Mouse (Mus musculus): ENCODE measurements around the gene C2cd4a. TPM values are rescaled to one million over a fixed set of nuclear protein-coding genes. Genes with fewer than 3 reads are reported as not detected.

The C2cd4a gene
- polyA plus RNA-seq, 1 experiment from 2014 or later: 2.8 TPM

DNA sequence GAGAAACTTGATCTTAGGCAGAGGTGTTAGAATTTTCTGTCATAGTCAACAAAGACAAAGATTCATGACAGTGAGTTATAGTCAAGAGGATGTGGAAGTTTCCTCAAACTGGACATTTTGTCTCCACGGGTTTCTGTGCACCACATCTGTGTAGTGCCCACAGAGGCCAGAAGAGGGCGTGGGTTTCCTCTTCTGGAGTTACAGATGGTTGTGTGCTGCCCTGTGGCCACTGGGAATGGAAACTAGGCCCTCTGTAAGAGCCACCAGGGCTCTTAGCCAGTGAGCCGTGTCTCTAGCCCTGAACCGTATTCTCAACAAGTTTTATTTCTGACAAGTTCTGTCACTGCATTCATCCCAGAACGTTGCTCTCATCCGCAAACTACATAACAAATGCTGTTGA lies 21.6 kb downstream of the C2cd4a start:
- Histone ChIP-seq H3K36me3 (ENCODE audit: control insufficient read depth, insufficient read depth, low read length) (no peaks in the 10 kb centered on the region), H3K4me2 (replicated peaks; ENCODE audit: low read depth) (no peak overlapping the region), H3K4me1 (replicated peaks; ENCODE audit: control insufficient read depth, insufficient read depth) (no peaks in the 10 kb centered on the region), H3K9ac (ENCODE audit: low read length) (no peak overlapping the region), H3K27me3 (ENCODE audit: control insufficient read depth, insufficient read depth, low read length) (no peaks in the 10 kb centered on the region), H3K27ac (replicated peaks) (no peak overlapping the region), H3K4me3 (ENCODE audit: low read depth, low read length) (no peak overlapping the region), H3K9me3 (ENCODE audit: control insufficient read depth, low read length) (no peaks in the 10 kb centered on the region)
- DNase-seq (ENCODE audit: low spot score) (no peak), ATAC-seq (ENCODE audit: low FRiP score, low TSS enrichment) (no peak)
- TF ChIP-seq CTCF (IDR thresholded peaks at IDR 0.05; ENCODE audit: low read depth): peak; percentile 30; the same call in 1 of the 2 replicates
- TF ChIP-seq EP300 (optimal IDR thresholded peaks at IDR 0.05): no peak
- 54% methylated on average over 6 of the region's 6 CpGs for WGBS

DNA sequence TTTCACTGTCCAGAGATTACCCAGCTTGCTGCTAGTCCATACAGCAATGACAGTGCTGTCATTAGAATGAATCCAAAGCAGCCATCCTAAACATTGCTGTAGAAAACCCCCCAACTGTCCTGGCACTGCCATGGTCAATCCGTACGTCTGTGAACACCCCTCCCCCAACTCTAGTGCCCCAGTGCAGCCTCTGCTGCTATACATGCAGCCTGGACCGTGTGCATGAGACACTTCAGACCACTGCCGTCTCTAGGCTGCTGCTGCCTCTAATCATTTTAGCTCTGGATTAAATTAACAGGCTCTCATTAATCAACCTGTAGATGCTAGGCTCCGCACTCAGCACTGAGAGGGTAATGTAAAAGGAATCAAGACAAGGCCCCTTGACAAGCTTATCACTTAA lies 25.1 kb downstream of the C2cd4a start:
- no peak for ATAC-seq (ENCODE audit: low FRiP score, low TSS enrichment)
- Histone ChIP-seq H3K27me3 (ENCODE audit: control insufficient read depth, insufficient read depth, low read length) (no peaks in the 10 kb centered on the region), H3K4me1 (replicated peaks; ENCODE audit: control insufficient read depth, insufficient read depth) (no peaks in the 10 kb centered on the region), H3K4me2 (replicated peaks; ENCODE audit: low read depth) (no peak overlapping the region), H3K9ac (ENCODE audit: low read length) (no peak overlapping the region), H3K9me3 (ENCODE audit: control insufficient read depth, low read length) (no peaks in the 10 kb centered on the region), H3K36me3 (ENCODE audit: control insufficient read depth, insufficient read depth, low read length) (no peaks in the 10 kb centered on the region), H3K4me3 (ENCODE audit: low read depth, low read length) (no peak overlapping the region), H3K27ac (replicated peaks) (no peak overlapping the region)
- TF ChIP-seq CTCF (IDR thresholded peaks at IDR 0.05; ENCODE audit: low read depth) (no peak), EP300 (optimal IDR thresholded peaks at IDR 0.05) (no peak)
- DNase-seq (ENCODE audit: low spot score): no peak
- 41% methylated on average over 5 of the region's 5 CpGs for WGBS

DNA sequence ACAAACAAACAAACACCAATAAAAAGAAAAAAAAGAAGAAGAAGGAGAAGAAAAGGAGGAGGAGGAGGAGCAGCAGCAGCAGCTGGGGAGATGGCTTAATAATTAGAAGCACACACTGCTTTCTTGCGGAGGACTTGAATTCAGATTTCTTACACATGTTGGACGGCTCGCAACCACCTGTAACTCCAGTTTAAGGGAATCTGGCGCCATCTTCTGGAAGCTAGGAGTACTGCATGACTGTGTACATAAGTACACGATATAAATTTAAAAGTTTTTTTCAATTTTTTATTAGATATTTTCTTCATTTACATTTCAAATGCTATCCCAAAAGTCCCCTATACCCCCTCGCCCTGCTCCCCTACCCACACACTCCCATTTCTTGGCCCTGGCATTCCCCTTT lies 29.9 kb downstream of the C2cd4a start:
- no peaks in the 10 kb centered on the region for H3K4me1 ChIP-seq (replicated peaks; ENCODE audit: control insufficient read depth, insufficient read depth)
- H3K9me3 ChIP-seq (ENCODE audit: control insufficient read depth, low read length): no peaks in the 10 kb centered on the region
- no peaks in the 10 kb centered on the region for H3K36me3 ChIP-seq (ENCODE audit: control insufficient read depth, insufficient read depth, low read length)
- no peak overlapping the region for H3K4me2 ChIP-seq (replicated peaks; ENCODE audit: low read depth)
- DNase-seq (ENCODE audit: low spot score) (peak; percentile 64), ATAC-seq (ENCODE audit: low FRiP score, low TSS enrichment) (no peak)
- no peak overlapping the region for H3K27ac ChIP-seq (replicated peaks)
- WGBS: 28% methylated on average over 6 of the region's 6 CpGs
- no peak overlapping the region for H3K9ac ChIP-seq (ENCODE audit: low read length)
- no peak for TF ChIP-seq EP300 (optimal IDR thresholded peaks at IDR 0.05)
- TF ChIP-seq CTCF (IDR thresholded peaks at IDR 0.05; ENCODE audit: low read depth): peak; percentile 79
- no peak overlapping the region for H3K4me3 ChIP-seq (ENCODE audit: low read depth, low read length)
- no peaks in the 10 kb centered on the region for H3K27me3 ChIP-seq (ENCODE audit: control insufficient read depth, insufficient read depth, low read length)

DNA sequence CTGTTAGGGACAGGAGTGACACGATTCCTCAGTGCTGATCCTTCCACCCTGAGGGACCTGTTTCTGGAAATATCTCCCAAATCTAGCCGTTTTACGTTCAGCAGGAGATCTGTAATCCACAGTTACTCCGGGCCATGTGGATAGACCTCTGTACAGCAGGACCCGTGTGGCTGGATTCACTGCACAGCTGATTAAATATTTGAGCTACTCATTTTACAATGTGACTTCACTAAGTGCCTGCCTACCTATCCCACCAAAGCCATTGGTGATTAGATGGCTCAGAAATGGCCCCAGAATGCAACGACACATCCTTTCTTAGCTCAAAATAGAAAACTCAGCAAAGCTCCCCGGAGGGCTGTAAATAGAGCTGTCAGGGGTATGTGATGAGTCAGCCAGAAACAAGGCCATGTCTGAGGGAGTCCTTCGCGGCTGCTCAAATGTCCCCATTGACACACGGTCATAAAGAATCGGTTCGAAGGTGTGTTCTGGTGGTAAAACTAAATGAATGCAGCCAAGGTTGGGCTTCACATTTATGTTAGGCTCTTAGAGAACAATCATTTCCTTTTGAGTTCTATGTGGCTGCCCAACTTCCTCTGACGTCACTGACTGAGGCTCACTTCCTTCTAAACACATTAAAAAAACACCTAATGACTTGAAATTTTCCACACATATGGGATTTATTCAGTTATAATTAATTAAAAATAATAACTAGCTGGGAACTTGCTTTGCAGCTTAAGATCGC lies 32.9 kb downstream of the C2cd4a start:
- H3K4me2 ChIP-seq (replicated peaks; ENCODE audit: low read depth): no peak overlapping the region
- WGBS: 45% methylated on average over 14 of the region's 14 CpGs
- no peak overlapping the region for H3K9ac ChIP-seq (ENCODE audit: low read length)
- H3K4me3 ChIP-seq (ENCODE audit: low read depth, low read length): no peak overlapping the region
- no peak overlapping the region for H3K27ac ChIP-seq (replicated peaks)
- DNase-seq (ENCODE audit: low spot score) (no peak), ATAC-seq (ENCODE audit: low FRiP score, low TSS enrichment) (no peak)
- no peak for TF ChIP-seq EP300 (optimal IDR thresholded peaks at IDR 0.05)
- TF ChIP-seq CTCF (IDR thresholded peaks at IDR 0.05; ENCODE audit: low read depth): no peak
- no peaks in the 10 kb centered on the region for H3K27me3 ChIP-seq (ENCODE audit: control insufficient read depth, insufficient read depth, low read length)
- no peaks in the 10 kb centered on the region for H3K4me1 ChIP-seq (replicated peaks; ENCODE audit: control insufficient read depth, insufficient read depth)
- H3K9me3 ChIP-seq (ENCODE audit: control insufficient read depth, low read length): no peaks in the 10 kb centered on the region
- H3K36me3 ChIP-seq (ENCODE audit: control insufficient read depth, insufficient read depth, low read length): no peaks in the 10 kb centered on the region

DNA sequence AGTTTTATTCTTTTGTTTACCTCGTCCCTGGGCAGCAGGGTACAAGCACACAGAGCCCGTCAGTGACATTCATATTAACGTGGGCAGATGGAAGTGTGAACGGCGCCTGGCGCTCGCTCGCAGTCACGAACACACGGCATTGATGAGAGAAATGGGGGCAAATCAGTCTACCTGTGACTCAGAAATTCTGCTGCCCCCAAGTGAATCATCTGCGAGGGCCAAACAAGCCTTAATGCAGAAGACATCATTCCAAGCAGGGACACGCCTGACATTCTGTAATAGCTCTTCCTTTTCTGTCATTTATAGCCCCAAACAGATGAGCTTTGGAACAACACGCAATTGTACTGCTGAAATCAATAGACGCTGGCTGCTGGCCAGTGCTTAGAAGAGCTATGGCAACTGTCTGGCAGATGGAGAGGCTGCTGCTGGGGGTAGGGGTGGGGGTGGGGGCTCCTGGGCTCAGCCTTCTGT lies 36.9 kb downstream of the C2cd4a start:
- no peak overlapping the region for H3K27ac ChIP-seq (replicated peaks)
- ATAC-seq (ENCODE audit: low FRiP score, low TSS enrichment): no peak
- TF ChIP-seq CTCF (IDR thresholded peaks at IDR 0.05; ENCODE audit: low read depth) (no peak), EP300 (optimal IDR thresholded peaks at IDR 0.05) (no peak)
- no peaks in the 10 kb centered on the region for H3K4me1 ChIP-seq (replicated peaks; ENCODE audit: control insufficient read depth, insufficient read depth)
- no peak for DNase-seq (ENCODE audit: low spot score)
- WGBS: 55% methylated on average over 14 of the region's 14 CpGs
- no peaks in the 10 kb centered on the region for H3K36me3 ChIP-seq (ENCODE audit: control insufficient read depth, insufficient read depth, low read length)
- H3K4me3 ChIP-seq (ENCODE audit: low read depth, low read length): no peak overlapping the region
- H3K9ac ChIP-seq (ENCODE audit: low read length): no peak overlapping the region
- H3K4me2 ChIP-seq (replicated peaks; ENCODE audit: low read depth): no peak overlapping the region
- no peaks in the 10 kb centered on the region for H3K27me3 ChIP-seq (ENCODE audit: control insufficient read depth, insufficient read depth, low read length)
- no peaks in the 10 kb centered on the region for H3K9me3 ChIP-seq (ENCODE audit: control insufficient read depth, low read length)

DNA sequence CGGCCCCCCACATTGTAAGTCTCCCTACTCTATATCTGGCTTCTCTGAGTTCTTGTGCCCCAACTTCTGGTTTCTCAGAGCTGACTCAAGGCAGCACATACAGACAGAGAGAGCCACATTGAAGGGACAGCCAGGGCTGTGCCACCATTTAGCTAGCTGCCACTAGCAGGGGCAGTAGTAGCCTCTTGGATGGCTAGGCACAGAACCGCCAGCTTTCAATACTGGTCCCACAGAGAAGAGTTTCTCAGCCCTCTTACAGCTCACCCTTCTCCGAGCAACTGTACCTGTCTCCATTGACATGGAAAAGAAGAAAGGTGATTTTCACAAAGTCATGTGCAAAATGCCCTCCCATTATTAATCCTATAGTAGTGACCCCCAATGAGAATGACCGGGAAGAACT lies 37.5 kb downstream of the C2cd4a start:
- Histone ChIP-seq H3K4me3 (ENCODE audit: low read depth, low read length) (no peak overlapping the region), H3K27me3 (ENCODE audit: control insufficient read depth, insufficient read depth, low read length) (no peaks in the 10 kb centered on the region), H3K4me2 (replicated peaks; ENCODE audit: low read depth) (no peak overlapping the region), H3K4me1 (replicated peaks; ENCODE audit: control insufficient read depth, insufficient read depth) (no peaks in the 10 kb centered on the region), H3K27ac (replicated peaks) (no peak overlapping the region), H3K9me3 (ENCODE audit: control insufficient read depth, low read length) (no peaks in the 10 kb centered on the region), H3K9ac (ENCODE audit: low read length) (no peak overlapping the region), H3K36me3 (ENCODE audit: control insufficient read depth, insufficient read depth, low read length) (no peaks in the 10 kb centered on the region)
- DNase-seq (ENCODE audit: low spot score) (no peak), ATAC-seq (ENCODE audit: low FRiP score, low TSS enrichment) (no peak)
- WGBS: 84% methylated on average over 4 of the region's 4 CpGs
- TF ChIP-seq CTCF (IDR thresholded peaks at IDR 0.05; ENCODE audit: low read depth): no peak
- TF ChIP-seq EP300 (optimal IDR thresholded peaks at IDR 0.05): no peak
